Mouse (Mus musculus): ENCODE results near the gene Zfp668.
"Not testable (repeated sequence)": the region's sequence is repeated elsewhere in the genome, so short reads cannot be mapped to it uniquely, and the experiment has no call there.

The Zfp668 gene

DNA sequence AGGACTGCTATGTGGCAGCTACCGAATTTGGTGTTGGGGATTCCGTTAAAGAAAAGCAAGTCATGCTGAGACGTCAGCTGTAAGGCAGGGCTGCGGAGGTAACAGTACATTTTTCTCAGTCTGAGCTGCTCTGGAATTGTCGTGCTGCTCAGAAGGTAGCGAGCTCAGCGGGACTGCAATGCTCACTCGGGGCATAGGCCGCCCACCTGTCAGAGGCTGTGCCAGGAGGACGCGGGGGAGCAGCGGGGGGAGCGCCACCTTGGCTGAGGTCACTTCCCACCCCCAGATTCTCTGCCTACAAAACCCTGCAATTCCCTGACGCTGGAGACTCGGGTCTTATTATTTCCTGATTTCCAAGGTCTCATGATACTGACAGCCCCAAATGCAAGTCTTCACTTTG lies 35.7 kb downstream of the Zfp668 start:
- DNase-seq: peak; percentile 31 to 66

DNA sequence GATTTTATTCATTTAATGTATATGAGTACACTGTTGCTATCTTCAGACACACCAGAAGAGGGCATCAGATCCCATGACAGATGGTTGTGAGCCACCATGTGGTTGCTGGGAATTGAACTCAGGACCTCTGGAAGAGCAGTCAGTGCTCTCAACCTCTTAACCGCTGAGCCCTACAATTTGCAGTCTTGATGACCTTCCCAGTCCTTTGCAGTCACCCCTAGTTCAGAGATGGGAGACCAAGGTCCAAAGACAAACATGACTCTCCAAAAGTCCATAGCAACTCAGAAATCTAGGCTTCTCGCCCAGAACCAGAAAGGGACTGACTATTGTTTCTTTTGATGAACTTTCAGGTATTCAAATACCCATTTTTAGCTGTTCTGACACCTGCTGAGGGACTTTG lies 36.6 kb downstream of the Zfp668 start:
- not testable (repeated sequence) for DNase-seq

DNA sequence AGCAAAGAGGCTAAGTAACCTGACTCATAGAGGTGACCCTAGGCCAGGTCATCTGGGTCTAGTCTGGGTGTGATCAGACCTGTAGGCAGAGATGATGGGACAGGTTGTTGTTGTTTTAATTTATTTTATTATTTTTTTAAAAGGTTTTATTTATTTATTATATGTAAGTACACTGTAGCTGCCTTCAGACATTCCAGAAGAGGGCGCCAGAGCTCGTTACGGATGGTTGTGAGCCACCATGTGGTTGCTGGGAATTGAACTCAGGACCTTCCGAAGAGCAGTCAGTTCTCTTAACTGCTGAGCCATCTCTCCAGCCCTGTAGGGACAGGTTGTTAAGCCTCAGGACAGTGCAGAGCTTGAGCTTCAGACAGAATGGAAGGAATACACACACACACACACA lies 38.8 kb downstream of the Zfp668 start:
- DNase-seq: not testable (repeated sequence)

DNA sequence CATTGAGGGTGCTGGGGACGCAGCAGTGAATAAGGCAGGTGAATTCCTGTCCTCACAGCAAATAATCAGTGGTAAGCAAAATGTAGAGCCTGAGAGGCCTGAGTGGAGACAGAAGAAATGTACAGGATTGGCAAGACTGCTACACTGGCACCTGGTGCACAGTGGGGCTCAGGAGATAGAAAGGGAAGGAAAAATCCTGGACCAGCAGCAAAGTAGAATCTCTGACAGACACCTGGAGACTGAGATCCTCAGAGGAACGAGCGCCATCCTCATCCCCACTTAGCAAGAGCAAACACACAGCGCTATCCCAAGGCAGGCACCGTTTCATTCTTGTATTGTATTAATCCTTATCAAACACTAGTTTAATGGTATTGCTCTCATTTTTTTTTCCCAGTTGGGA lies 39.2 kb downstream of the Zfp668 start:
- no peak for DNase-seq

DNA sequence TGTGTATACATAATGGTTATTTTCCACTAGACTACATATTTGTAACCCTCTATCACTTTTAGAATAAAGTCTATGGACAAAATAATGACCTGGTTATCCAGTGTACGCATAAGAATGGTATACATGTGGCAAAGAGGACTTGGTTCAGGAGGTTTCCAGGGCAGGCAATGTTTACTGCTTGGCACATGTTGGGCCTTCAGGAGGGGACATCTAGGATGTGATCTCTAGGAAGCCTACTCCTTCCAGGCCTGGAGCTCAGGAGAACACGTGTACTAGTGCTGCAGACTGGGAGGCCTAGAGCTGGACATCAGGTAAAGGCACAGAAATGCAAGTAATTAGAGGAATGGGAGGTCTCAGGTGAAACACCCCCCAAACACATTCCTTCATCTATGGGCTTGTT lies 41.1 kb downstream of the Zfp668 start:
- no peak for DNase-seq

DNA sequence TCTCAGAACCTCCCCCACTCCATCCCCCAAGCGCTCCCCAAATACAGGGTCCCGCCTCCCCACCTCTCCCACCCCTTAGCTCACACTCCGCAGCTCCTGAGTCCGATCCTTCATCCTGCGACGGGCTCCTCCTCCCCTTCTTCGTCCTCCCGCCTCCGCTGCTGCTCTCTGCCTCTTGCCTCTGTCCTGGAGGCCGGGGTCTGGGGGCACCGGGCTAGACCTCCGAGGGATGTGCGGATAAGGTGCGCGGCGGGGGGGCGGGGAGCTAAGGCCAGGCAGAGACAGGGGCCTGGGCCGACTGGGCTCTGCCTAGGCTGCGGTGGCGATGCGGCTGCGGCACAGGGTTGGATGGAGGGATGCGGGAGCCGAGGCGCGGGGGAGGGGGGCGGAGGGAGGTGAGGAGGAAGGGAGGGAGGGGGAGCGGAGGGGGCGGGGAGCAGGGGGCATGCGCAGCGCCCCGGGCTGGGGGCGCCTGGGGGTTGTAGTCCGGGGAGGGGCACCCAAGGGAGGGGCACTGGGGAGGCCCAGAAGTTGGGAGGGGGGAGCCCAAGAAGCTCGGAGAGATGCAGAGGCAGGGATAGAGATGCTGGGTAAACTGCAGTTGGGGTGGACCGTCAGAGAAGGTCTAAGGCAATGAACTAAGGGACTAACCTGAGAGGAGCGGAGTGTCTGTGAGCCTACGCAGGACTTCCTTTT lies 52.3 kb downstream of the Zfp668 start, which contains the start of the genes Stx4a and Stx1b:
Gene Stx4a (plus strand): TSS at position 119 of the 696 bp plus-strand sequence.
Gene Stx1b (minus strand): TSS at position 374 of the 696 bp plus-strand sequence.
- no peak for DNase-seq

DNA sequence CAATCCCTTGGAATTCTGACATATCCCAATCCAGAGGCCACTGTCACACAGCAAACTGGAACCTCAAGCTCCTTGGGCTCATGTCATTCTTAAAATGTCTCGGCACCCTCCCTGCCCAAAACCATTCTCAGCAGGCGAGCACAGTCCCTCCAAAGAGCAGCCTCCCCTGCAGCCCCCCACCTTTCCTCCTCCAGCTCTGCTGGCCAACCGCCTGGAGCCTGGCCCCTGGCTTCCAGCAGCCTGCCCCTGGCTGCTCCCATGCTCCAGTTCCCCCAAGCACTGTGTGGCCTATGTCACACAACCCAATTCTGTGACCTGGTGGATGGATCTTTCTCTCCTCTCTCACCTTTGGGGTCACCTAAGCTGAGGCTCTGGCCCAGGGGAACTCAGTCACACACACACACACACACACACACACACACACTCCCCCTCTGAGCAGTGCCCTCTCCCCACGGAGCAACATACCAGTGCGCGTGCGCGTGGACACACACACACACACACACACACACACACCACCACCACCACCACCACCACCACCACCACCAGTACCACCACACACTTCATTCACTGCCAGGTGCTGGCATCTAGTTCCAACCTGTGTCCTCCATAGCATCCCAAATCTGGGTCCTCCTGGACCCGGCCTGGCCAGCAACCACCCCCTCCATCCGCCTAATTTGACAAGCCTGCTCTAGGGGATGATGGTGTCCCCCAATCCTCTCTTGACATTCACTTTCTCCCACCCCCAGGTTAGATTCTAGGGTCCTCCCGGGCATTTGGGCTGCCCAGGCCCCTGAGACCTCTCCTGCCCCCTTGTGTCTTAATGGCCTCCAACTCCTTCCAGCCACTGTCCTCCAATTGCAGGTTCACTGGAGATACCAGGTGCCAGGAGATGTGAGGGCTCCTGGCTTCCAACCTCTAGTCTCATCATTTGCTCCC lies 53.1 kb downstream of the Zfp668 start:
- no peak for DNase-seq

DNA sequence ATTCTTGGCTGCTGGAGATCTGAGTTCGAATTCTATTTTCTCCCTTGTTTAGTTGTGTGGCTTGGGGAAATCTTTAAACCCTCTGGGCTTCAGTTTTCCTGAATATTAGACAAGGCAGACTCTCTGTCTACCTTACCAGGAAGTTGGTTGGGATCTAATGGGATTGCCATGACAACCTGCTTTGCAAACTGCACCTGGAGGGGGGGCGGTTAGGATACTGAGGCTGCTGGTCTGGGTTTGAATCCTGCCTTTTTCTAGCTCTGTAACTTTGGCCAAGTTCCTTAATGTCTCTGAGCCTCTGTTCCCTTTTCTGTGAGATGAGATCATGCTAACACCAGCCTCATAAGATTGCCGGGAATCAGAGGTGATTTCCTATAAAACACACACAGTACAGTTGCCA lies 54.1 kb downstream of the Zfp668 start:
- DNase-seq: no peak

DNA sequence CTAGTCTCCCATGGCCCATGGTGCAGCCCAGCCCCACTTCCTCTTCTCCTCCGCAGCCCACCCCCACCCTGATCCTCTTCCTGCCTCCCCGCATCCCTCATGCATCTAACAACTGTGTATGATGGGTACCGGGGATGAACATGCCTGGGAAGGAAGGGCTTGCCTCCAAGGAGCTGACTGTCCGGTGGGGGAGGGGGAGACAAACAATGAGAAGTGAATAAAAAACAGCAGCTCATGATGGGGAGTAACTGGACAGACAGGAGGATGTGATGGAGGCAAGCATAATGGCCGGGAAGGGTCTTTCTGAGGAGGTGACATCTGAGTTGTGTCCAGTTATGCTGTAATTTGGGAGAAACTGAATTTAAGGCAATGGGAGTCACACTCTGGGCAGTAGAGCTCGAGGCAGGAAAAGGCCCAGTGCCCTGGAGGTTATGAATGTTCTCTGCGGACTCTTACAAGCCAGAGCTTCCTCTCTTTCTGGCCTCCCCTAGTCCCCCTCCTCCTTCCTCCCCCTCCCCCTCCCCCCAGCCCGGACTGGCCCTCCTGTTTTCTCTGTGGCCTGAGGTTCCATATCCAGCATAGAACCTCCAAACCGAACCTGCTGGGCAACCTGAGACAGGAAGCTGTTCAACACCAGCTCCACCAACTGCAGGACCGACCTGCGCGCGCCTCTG lies 55.7 kb downstream of the Zfp668 start:
- no peak for DNase-seq

DNA sequence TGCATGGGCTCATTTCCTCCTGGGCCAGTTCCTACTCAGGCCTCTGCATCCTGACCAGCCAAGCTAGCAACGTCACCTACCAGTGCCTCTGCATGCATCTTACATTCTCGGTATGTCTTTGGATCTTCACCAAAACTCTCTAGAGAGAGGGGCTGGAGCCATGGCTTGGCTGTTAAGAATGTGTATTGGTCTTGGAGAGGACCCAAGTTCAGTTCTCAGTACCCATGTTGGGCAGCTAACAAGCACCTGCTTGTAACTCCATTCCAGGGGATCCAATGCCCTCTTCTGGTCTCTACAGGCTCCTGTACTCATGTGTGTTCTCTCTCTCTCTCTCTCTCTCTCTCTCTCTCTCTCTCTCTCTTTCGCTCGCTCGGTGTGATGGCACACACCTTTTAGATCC lies 58.9 kb downstream of the Zfp668 start:
- no peak for DNase-seq

DNA sequence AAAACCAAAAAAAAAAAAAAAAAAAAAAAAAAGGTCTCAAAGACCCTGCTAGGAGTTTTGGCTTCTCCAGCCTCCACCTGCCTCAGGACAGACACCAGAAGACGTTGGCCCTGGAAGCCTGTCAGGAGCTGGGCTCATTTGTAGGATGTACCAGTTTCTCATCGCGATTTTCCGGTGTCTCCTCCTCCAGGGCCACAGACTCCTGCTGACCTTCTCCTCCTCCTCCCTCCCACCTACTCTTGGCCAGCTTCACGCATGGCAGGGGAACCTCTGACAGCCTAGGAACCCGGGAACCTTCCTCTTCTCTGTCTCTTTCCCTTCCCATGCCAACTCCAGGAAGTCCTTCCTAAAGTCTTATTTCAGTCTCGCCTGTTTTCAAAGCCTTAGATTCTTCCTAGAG lies 59.6 kb downstream of the Zfp668 start:
- DNase-seq: no peak

DNA sequence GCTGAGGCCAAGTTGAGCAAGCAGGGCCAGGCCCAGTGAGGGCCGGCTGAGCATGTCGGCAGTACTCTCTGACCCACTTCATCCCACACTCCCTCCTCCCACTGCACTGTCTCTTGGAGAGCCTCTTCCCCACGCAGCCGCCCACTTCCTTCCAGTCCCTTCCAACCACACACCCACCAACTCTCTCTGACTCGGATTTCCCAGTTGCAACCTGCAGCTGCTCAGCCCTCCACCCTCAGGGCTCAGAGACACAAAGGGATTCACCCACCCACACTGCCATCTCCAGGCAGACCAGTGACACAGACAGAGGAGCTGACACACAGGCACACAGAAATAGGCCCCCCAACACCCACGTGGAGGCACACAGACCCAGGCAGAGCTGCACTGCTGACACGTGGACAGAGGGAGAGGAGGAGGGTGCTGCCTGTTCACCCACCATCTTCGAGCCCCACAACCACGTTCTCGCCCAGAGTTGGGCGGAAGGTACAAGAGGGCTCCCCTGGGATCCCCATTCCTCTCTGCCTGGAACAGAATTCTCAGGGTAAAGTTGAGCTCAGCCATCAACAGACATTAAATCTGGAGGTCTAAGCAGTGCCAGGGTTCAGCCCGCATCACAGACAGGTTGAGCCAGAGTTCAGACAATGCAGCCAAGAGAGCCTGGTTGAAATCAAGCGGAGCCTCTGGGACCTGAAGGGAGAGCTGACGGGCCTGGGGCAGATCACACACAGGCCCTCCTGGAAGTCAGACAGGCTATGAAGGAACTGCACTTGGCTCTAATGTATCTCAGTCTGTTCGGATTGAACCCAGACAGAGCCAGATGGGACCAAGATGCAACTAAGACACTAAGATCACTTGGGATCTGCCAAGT lies 60.4 kb downstream of the Zfp668 start:
- DNase-seq: peak; percentile 50 to 76

DNA sequence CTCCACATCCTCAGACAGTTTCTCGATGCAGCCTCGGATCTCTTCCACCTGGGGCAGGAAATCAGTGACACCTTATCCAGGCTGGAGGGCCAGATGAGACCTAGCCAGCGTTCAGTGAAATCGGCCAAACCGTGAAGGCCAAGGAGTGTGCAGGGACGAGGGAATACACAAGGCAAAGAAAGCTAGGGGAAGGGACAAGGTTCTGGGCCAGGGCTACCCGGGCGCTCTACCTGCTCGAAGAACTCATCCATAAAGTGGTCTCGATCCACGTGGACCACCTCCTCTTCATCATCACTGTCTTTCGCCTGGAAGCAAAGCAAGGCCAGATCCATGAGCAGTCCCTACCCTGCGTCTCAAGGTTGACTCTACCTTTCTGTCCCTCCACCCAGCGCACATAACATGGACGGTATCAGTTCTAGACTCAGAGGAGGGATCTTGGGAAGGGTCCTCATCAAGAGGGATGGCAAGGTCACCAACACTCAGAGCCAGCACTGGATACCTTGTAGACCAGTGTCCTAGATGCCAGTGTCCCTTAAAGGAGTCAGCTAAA lies 61.4 kb downstream of the Zfp668 start:
- no peak for DNase-seq

DNA sequence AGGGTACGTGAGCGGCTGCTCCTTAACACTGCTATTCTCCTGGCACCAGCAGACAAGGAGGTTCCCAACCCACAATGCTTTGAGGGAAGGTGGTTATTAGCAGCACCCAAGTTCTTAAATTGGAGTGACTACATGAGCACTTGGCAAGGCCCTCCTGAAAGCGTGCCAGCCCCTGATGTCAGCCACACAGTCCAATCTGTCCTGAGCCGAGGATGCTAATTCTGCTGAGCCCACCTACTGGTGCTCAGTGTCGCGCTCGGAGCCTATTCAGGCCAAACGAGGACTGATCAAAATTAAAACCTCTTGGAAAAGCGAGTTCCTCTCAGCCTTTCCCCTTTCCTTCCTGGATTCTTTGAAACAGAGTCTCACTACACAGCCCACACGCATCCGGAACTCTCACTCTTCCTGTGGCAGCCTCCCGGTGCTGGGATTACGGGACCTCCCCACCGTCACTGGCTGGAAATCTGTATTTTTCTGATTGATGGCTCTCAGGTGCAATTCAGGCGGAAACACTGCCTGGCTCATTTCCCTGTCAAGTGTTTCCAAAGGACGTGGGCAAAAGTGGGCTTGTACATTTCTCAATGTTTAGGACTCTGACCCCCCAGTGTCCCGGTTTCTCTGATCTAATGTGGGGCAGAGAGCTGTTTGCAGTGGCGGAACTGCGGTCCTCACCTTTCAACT lies 62.2 kb downstream of the Zfp668 start:
- DNase-seq: peak; percentile 61 to 78

DNA sequence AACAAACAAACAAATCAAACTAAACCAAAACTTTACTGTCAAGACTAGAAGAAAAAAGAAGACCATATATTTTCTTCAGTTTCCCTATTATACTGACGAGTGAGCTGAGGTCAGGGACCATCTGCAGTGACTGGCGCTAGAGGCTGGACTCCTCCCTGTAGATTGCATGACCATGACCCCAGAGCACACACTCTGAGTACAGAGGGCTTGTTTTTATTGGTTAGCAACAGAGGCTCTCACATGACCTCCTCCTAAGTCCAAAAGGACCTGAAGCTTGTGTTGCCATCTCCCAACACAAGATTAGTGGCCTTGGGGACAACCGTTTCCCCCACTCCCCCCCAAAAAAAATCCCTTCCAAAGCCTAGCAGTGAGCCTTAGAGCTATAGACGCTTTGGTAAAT lies 62.8 kb downstream of the Zfp668 start:
- peak in 1 of 2 experiments; percentile 59 for DNase-seq

Data from kidney, postnatal 25 days (tissue).